Mouse (Mus musculus): ENCODE measurements around the gene Prkd2.

The Prkd2 gene

GRCm38 (mm10) chr7:16842645-16843063 lies at the start of gene Prkd2:
Prkd2 (plus strand) TSS chr7:16842902.
- peak; percentile 85 for DNase-seq

GRCm38 (mm10) chr7:16793010-16793725 lies 49.5 kb upstream of the Prkd2 start:
- no peak for DNase-seq

GRCm38 (mm10) chr7:16794886-16795285 lies 47.8 kb upstream of the Prkd2 start:
- DNase-seq: no peak

GRCm38 (mm10) chr7:16804409-16805028 lies 38.2 kb upstream of the Prkd2 start:
- DNase-seq: no peak

GRCm38 (mm10) chr7:16807936-16808335 lies 34.8 kb upstream of the Prkd2 start:
- DNase-seq: no peak

GRCm38 (mm10) chr7:16808647-16809046 lies 34.1 kb upstream of the Prkd2 start:
- DNase-seq: no peak

GRCm38 (mm10) chr7:16809739-16810138 lies 33.0 kb upstream of the Prkd2 start:
- peak; percentile 80 for DNase-seq

- no peak for DNase-seq
Observed at GRCm38 (mm10) chr7:16810399-16810919, 32.2 kb upstream of the Prkd2 start.

- peak; percentile 62 for DNase-seq
Observed at GRCm38 (mm10) chr7:16810920-16811648, 31.6 kb upstream of the Prkd2 start.

- no peak for DNase-seq
Observed at GRCm38 (mm10) chr7:16811649-16812070, 31.0 kb upstream of the Prkd2 start.

- no peak for DNase-seq
Observed at GRCm38 (mm10) chr7:16812505-16812904, 30.2 kb upstream of the Prkd2 start.

- peak; percentile 42 for DNase-seq
Observed at GRCm38 (mm10) chr7:16815351-16815941, 27.3 kb upstream of the Prkd2 start, which contains the start of gene Strn4. Strn4 (plus strand) TSS chr7:16815889.

GRCm38 (mm10) chr7:16816078-16816474 lies 26.6 kb upstream of the Prkd2 start:
- DNase-seq: peak; percentile 78

GRCm38 (mm10) chr7:16816475-16817122 lies 26.1 kb upstream of the Prkd2 start, which contains the start of gene Fkrp:
Fkrp (minus strand) TSS chr7:16816732.
- DNase-seq: peak; percentile 60

- DNase-seq: peak; percentile 23
Observed at GRCm38 (mm10) chr7:16817693-16818092, 25.0 kb upstream of the Prkd2 start.

- no peak for DNase-seq
Observed at GRCm38 (mm10) chr7:16819794-16820193, 22.9 kb upstream of the Prkd2 start.

- DNase-seq: peak; percentile 26
Observed at GRCm38 (mm10) chr7:16820271-16820763, 22.4 kb upstream of the Prkd2 start.

- DNase-seq: peak; percentile 8
Observed at GRCm38 (mm10) chr7:16821091-16821490, 21.6 kb upstream of the Prkd2 start.

GRCm38 (mm10) chr7:16821669-16822101 lies 21.0 kb upstream of the Prkd2 start:
- DNase-seq: peak; percentile 40

- DNase-seq: no peak
Observed at GRCm38 (mm10) chr7:16823734-16824133, 19.0 kb upstream of the Prkd2 start.

- no peak for DNase-seq
Observed at GRCm38 (mm10) chr7:16825785-16826184, 16.9 kb upstream of the Prkd2 start.

- DNase-seq: no peak
Observed at GRCm38 (mm10) chr7:16826571-16826970, 16.1 kb upstream of the Prkd2 start.
